Mouse (Mus musculus) midbrain, embryonic 12.5 days (tissue): ENCODE data around the gene Cpne4. TPM values are rescaled to one million over a fixed set of nuclear protein-coding genes. Genes with fewer than 3 reads are reported as not detected.

Experiments
- ATAC-seq: fragments of 200-750 bp; cut with Nextera tagmentation; 2 replicates; pipeline ENCODE4 v1.8.0; 2017; ENCODE audit warnings: low read depth, moderate TSS enrichment, moderate library complexity; ENCODE audit not compliant: low FRiP score
- H3K27ac ChIP-seq: fragments of 300-500 bp; sonication (generic); replicated peaks from 2 replicates; pipeline ENCODE4 v1.5.1; 2016; ENCODE audit warnings: mild to moderate bottlenecking
- H3K27me3 ChIP-seq: fragments of 300-500 bp; sonication (generic); 2 replicates; pipeline ENCODE4 v1.6.1; 2016; ENCODE audit warnings: mild to moderate bottlenecking
- H3K36me3 ChIP-seq: fragments of 300-500 bp; sonication (generic); 2 replicates; pipeline ENCODE4 v1.6.1; 2016
- H3K4me1 ChIP-seq: fragments of 300-500 bp; sonication (generic); 2 replicates; pipeline ENCODE4 v1.6.1; 2016
- H3K4me2 ChIP-seq: fragments of 300-500 bp; sonication (generic); replicated peaks from 2 replicates; pipeline ENCODE4 v1.6.1; 2016; ENCODE audit warnings: mild to moderate bottlenecking, moderate library complexity
- H3K4me3 ChIP-seq: fragments of 300-500 bp; sonication (generic); 2 replicates; pipeline ENCODE4 v1.5.1; 2016; ENCODE audit warnings: mild to moderate bottlenecking
- H3K9ac ChIP-seq: fragments of 300-500 bp; sonication (generic); replicated peaks from 2 replicates; pipeline ENCODE4 v1.6.1; 2016; ENCODE audit warnings: mild to moderate bottlenecking, moderate library complexity
- H3K9me3 ChIP-seq: fragments of 300-500 bp; sonication (generic); 2 replicates; pipeline ENCODE4 v1.6.1; 2016; ENCODE audit warnings: mild to moderate bottlenecking
- WGBS: fragments of 180-500 bp; shearing (Covaris S2); methylation state at CpG from one replicate; pipeline ENCODE4 v1.1.7; 2016; 5-methylcytosine and 5-hydroxymethylcytosine counted together
- polyA plus RNA-seq: library from polyadenylated mRNA; unstranded; fragments of >200 nt; fragmentation: Nextera tagmentation; extraction: Ambion mirVana; gene quantifications from 2 replicates; pipeline ENCODE4 v1.2.1, GENCODE M21; 2016

Gene Cpne4
- polyA plus RNA-seq, 1 experiment from 2014 or later: 3.9 TPM

DNA sequence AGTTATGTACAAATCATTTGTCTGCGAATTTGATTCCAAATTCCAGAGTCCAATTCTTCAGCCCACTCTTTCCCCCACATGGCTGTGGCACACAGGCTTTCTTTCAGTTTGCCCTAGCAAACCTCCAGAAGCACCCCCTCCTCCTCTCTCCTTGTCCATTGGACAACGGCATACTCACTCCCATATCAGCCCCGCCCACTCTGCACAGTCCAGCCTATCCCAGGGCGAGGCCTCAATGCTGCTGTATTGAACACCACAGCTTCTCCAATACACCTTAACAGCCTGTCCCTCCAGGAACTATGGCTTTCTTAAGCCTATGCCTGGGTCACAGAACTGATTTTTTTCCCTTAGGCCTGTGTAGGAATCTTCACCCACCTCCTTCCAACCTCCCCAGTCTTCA, 348.3 kb downstream of the Cpne4 start:
- Histone ChIP-seq H3K4me3 (no peak overlapping the region), H3K27ac (no peak overlapping the region), H3K4me2 (no peak overlapping the region), H3K4me1 (no peaks in the 10 kb centered on the region), H3K9me3 (no peaks in the 10 kb centered on the region), H3K27me3 (no peaks in the 10 kb centered on the region), H3K9ac (no peak overlapping the region), H3K36me3 (no peaks in the 10 kb centered on the region)
- no peak for ATAC-seq
- 91% methylated on average over 4 of the region's 4 CpGs for WGBS

GRCm38 (mm10) chr9:104901118-104901517, 354.0 kb downstream of the Cpne4 start:
- Histone ChIP-seq H3K4me2 (no peak overlapping the region), H3K9me3 (no peaks in the 10 kb centered on the region), H3K4me1 (peaks cover 5% of the 10 kb centered on the region; the same call in 1 of the 2 replicates), H3K9ac (no peak overlapping the region), H3K27ac (no peak overlapping the region), H3K27me3 (no peaks in the 10 kb centered on the region), H3K4me3 (no peak overlapping the region), H3K36me3 (no peaks in the 10 kb centered on the region)
- WGBS: 27% methylated on average over 6 of the region's 6 CpGs
- no peak for ATAC-seq

DNA sequence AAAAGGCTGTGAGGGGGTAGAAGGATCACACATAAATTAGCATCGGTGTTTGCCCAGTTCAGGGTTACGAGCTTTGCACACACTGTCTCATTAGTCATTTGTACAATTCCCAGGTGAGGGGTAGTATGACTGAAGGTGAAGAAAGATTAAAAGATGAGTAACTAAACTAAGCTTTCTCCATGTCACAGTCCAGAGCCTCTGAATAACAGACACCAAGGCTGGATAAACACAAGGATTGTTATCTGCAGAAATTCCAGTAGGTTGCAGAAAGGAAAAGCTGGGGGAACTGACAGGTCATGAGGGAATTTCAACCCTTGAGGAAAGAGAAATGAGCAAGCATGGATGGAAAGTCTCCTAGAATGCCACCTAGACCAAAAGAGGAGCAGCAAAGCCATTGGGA, 354.7 kb downstream of the Cpne4 start:
- no peaks in the 10 kb centered on the region for H3K27me3 ChIP-seq
- whole genome bisulfite sequencing: 64% methylated on average over 2 of the region's 2 CpGs
- H3K27ac ChIP-seq: no peak overlapping the region
- H3K9ac ChIP-seq: no peak overlapping the region
- no peaks in the 10 kb centered on the region for H3K9me3 ChIP-seq
- no peak overlapping the region for H3K4me2 ChIP-seq
- ATAC-seq: no peak
- H3K36me3 ChIP-seq: no peaks in the 10 kb centered on the region
- peaks cover 5% of the 10 kb centered on the region; the same call in 1 of the 2 replicates for H3K4me1 ChIP-seq
- H3K4me3 ChIP-seq: no peak overlapping the region

- H3K27me3 ChIP-seq: no peaks in the 10 kb centered on the region
- no peak overlapping the region for H3K9ac ChIP-seq
- H3K4me2 ChIP-seq: no peak overlapping the region
- 80% methylated on average over 2 of the region's 2 CpGs for WGBS
- no peaks in the 10 kb centered on the region for H3K9me3 ChIP-seq
- no peak overlapping the region for H3K4me3 ChIP-seq
- H3K27ac ChIP-seq: no peak overlapping the region
- no peaks in the 10 kb centered on the region for H3K4me1 ChIP-seq
- no peak for ATAC-seq
- H3K36me3 ChIP-seq: no peaks in the 10 kb centered on the region
These were observed 365.6 kb downstream of the Cpne4 start for GRCm38 (mm10) chr9:104912686-104913085.

GRCm38 (mm10) chr9:104913327-104913726, 366.2 kb downstream of the Cpne4 start:
- ATAC-seq: no peak
- Histone ChIP-seq H3K36me3 (no peaks in the 10 kb centered on the region), H3K4me3 (no peak overlapping the region), H3K27me3 (no peaks in the 10 kb centered on the region), H3K4me1 (no peaks in the 10 kb centered on the region), H3K9ac (no peak overlapping the region), H3K27ac (no peak overlapping the region), H3K4me2 (no peak overlapping the region), H3K9me3 (no peaks in the 10 kb centered on the region)
- WGBS: 92% methylated on average over 2 of the region's 2 CpGs

GRCm38 (mm10) chr9:104921197-104921596, 374.1 kb downstream of the Cpne4 start:
- ATAC-seq: no peak
- H3K9ac ChIP-seq: no peak overlapping the region
- H3K4me2 ChIP-seq: no peak overlapping the region
- H3K4me1 ChIP-seq: no peaks in the 10 kb centered on the region
- no peaks in the 10 kb centered on the region for H3K27me3 ChIP-seq
- H3K27ac ChIP-seq: no peak overlapping the region
- H3K36me3 ChIP-seq: no peaks in the 10 kb centered on the region
- H3K9me3 ChIP-seq: no peaks in the 10 kb centered on the region
- H3K4me3 ChIP-seq: no peak overlapping the region
- 92% methylated on average over 4 of the region's 4 CpGs for WGBS

DNA sequence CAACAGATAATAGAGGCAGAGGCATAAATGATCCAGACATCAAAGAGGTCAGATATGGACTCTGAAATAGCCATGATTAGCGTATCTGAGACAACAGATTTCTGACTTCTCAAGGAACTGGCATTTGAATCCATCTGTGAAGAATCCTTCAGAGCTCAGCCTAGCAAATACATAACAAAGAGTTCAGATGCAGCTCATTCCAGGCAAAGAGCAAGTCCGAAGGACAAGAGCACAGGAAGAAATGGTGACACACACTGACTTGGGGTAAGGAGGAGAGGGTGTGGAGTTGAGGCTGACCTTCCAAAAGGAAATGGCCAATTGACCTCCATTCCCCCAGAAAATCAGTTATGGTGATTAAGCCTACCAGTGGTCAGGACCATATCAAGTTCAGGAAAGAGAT, 375.0 kb downstream of the Cpne4 start:
- ATAC-seq: no peak
- H3K27ac ChIP-seq: no peak overlapping the region

GRCm38 (mm10) chr9:104928806-104929205, 381.7 kb downstream of the Cpne4 start:
- ATAC-seq: no peak
- Histone ChIP-seq H3K9ac (no peak overlapping the region), H3K4me3 (no peak overlapping the region), H3K4me2 (no peak overlapping the region), H3K36me3 (no peaks in the 10 kb centered on the region), H3K27ac (no peak overlapping the region), H3K9me3 (no peaks in the 10 kb centered on the region), H3K4me1 (no peaks in the 10 kb centered on the region), H3K27me3 (no peaks in the 10 kb centered on the region)
- WGBS: 83% methylated on average over 9 of the region's 9 CpGs

More for the DNA sequence above, 375.0 kb downstream of the Cpne4 start:
- H3K9ac ChIP-seq: no peak overlapping the region
- no peak overlapping the region for H3K4me3 ChIP-seq
- H3K4me2 ChIP-seq: no peak overlapping the region
- no peaks in the 10 kb centered on the region for H3K36me3 ChIP-seq
- no peaks in the 10 kb centered on the region for H3K9me3 ChIP-seq
- no peaks in the 10 kb centered on the region for H3K27me3 ChIP-seq
- 74% methylated on average over 2 of the region's 2 CpGs for WGBS
- H3K4me1 ChIP-seq: no peaks in the 10 kb centered on the region

GRCm38 (mm10) chr9:104940389-104940788, 393.3 kb downstream of the Cpne4 start:
- Histone ChIP-seq H3K36me3 (no peaks in the 10 kb centered on the region), H3K9me3 (no peaks in the 10 kb centered on the region), H3K9ac (no peak overlapping the region), H3K4me3 (no peak overlapping the region), H3K4me2 (no peak overlapping the region), H3K27ac (no peak overlapping the region), H3K27me3 (no peaks in the 10 kb centered on the region), H3K4me1 (no peaks in the 10 kb centered on the region)
- WGBS: 71% methylated on average over 4 of the region's 4 CpGs
- ATAC-seq: no peak

DNA sequence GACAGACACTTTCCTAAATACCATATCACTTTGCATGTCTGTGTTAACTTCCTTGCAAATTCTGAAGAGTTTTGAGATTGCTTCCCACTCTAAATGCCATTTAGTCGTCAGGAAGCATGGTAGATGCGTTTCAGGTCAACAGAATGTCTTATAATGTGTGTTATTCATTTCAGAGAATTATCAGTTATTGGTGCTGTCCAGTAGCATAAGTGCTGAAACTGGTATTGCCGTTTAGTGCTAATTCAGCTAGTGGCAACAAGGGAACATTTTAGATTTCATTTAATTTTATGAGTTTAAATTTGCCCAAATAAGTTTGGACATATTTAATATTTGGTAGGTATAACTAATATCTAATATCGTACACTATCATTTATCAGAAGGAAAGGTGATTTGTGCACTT, 403.5 kb downstream of the Cpne4 start:
- Histone ChIP-seq H3K4me3 (no peak overlapping the region), H3K4me1 (no peaks in the 10 kb centered on the region), H3K4me2 (no peak overlapping the region), H3K9ac (no peak overlapping the region), H3K27me3 (no peaks in the 10 kb centered on the region), H3K27ac (no peak overlapping the region), H3K9me3 (no peaks in the 10 kb centered on the region), H3K36me3 (no peaks in the 10 kb centered on the region)
- 77% methylated on average over 4 of the region's 4 CpGs for whole genome bisulfite sequencing
- ATAC-seq: no peak

DNA sequence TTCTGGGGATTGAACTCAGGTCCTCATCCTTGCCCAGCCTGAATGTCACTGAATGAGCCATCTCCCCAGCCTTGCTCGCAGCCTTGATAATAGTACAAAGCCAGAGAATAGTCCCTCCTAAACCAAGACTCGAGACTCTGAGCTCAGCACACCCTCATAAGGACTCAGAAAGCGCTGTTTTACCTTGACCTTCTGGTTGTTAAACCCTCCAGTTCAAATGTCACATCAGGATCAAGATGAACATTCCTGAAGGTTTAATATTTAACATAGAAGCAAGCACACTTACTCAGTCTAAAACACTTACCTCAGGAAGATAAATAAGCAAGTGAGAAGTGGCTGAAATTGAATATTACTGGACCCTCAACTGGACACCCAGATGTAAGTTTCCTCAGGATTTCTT, 405.1 kb downstream of the Cpne4 start:
- Histone ChIP-seq H3K9me3 (no peaks in the 10 kb centered on the region), H3K27ac (no peak overlapping the region), H3K9ac (no peak overlapping the region), H3K27me3 (no peaks in the 10 kb centered on the region), H3K4me2 (no peak overlapping the region), H3K36me3 (no peaks in the 10 kb centered on the region), H3K4me1 (no peaks in the 10 kb centered on the region), H3K4me3 (no peak overlapping the region)
- WGBS: 78% methylated on average over 3 of the region's 3 CpGs
- ATAC-seq: no peak

DNA sequence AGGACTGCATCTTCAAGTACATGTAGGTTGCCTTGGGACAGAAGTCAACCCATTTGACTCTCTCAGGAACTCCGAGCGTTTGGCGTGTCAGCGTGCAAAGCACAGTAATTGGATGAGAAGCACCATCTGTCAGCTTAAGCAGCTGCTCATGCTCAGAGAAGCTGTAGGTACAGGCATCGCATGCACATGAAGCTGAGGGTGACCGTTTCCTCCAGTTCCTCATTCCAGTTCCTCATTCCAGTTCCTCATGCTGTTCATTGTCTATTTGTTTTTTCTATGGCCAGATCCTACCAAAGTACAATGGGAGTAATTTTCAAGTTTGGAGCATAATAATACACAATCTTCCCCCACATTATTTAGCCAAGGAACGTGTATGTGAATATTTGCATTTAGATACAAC, 425.7 kb downstream of the Cpne4 start:
- ATAC-seq: no peak
- no peak overlapping the region for H3K4me2 ChIP-seq
- WGBS: 87% methylated on average over 7 of the region's 7 CpGs
- no peaks in the 10 kb centered on the region for H3K4me1 ChIP-seq
- H3K36me3 ChIP-seq: no peaks in the 10 kb centered on the region
- H3K9ac ChIP-seq: no peak overlapping the region
- H3K9me3 ChIP-seq: no peaks in the 10 kb centered on the region
- no peak overlapping the region for H3K4me3 ChIP-seq
- H3K27ac ChIP-seq: no peak overlapping the region
- H3K27me3 ChIP-seq: no peaks in the 10 kb centered on the region

GRCm38 (mm10) chr9:104981934-104982548, 435.0 kb downstream of the Cpne4 start:
- Histone ChIP-seq H3K9me3 (no peaks in the 10 kb centered on the region), H3K9ac (no peak overlapping the region), H3K4me3 (no peak overlapping the region), H3K36me3 (no peaks in the 10 kb centered on the region), H3K4me2 (no peak overlapping the region), H3K4me1 (no peaks in the 10 kb centered on the region), H3K27ac (no peak overlapping the region), H3K27me3 (no peaks in the 10 kb centered on the region)
- 92% methylated on average over 2 of the region's 2 CpGs for WGBS
- ATAC-seq: no peak
